Mouse (Mus musculus): ENCODE measurements around the gene Gm17190. TPM values are rescaled to one million over a fixed set of nuclear protein-coding genes. Genes with fewer than 3 reads are reported as not detected.

Gene Gm17190
- not detected in 2 replicates for polyA plus RNA-seq (2015; fragmentation: Nextera tagmentation; extraction: Ambion mirVana)

DNA sequence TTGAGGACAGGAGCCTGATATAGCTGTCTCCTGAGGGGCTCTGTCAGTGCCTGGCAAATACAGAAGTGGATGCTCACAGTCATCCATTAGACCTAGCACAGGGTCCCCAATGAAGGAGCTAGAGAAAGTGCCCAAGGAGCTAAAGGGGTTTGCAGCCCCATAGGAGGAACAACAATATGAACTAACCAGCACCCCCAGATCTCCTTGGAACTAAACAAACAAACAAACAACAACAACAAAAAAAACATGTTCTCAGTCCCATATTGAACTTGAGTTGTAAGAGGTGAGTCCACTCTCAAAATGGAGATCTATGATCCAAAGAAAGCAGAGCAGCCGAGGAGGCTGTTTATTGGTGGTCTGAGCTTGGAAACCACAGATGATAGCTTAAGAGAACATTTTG, at the start of gene Gm17190:
Gene Gm17190 (plus strand): TSS at position 301 of the 400 bp plus-strand sequence.

DNA sequence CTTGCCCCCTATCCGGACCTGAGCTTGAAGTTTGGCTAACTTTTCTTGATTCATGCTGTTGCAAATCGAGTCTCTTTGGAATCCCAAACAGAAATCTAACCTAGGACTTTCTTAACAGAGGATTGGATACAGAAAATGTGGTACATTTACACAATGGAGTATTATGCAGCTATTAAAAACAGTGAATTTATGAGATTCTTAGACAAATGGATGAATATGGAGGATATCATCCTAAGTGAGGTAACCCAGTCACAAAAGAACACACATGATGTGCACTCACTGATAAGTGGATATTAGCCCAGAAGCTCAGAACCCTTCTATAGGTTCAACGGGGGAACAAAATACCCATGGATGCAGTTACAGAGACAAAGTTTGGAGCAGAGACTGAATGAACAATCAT, 578 bp upstream of the Gm17190 start, which contains the start of gene Gm20075:
Gene Gm20075 (minus strand): TSS at position 101 of the 400 bp plus-strand sequence.

DNA sequence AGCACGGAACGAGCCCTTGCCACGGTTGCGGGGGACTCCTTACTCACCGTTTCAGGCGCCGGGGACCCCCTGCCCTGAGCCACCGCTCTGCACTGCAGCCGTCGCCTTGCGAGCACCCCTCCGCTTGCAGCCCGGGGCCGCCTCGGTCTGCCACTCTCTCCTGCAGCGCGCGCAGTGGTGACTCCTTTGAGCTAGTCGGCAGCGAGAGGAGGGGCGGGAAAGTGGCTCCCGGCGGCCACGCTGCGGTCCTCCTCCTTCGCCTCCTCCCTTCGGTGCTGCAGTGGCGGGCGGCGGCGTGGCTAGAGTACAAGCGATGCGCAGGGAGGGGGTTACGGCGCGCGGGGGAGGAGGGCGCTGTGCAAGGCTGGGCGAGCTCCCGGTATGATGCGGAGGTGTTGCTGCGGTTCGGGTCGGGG, 50.6 kb downstream of the Gm17190 start, which contains the start of gene Sv2c:
Gene Sv2c (minus strand): TSS at position 177 of the 416 bp plus-strand sequence.

Other genes starting within 250 kb of the Gm17190 start
- gene Iqgap2, start 190.1 kb upstream of the Gm17190 start, polyA plus RNA-seq (2015; fragmentation: Nextera tagmentation; extraction: Ambion mirVana) = 14.3 and 32.0 TPM in 2 replicates
- 23.0 and 28.1 TPM in 2 replicates for gene Gm20075, start 678 bp upstream of the Gm17190 start, polyA plus RNA-seq (2015; fragmentation: Nextera tagmentation; extraction: Ambion mirVana)
- 12.9 and 28.4 TPM in 2 replicates for gene Sv2c, start 50.5 kb downstream of the Gm17190 start, polyA plus RNA-seq (2015; fragmentation: Nextera tagmentation; extraction: Ambion mirVana)

All from adrenal gland, postnatal 0 days (tissue).